In genomic region chr2:59364156-59364842, GRCm38 (mm10) we compare ENCODE assay signal across 24 mouse cellular contexts.
DNase-seq lines count a peak whose midpoint lies in the region; ATAC-seq and TF ChIP-seq lines count a peak whose summit lies in the region.
"Had no signal": no experiment of that assay in that cellular context is flagged by ENCODE, and none has a peak within 500 bp of the region (broad histone marks: within the 10 kb centered on the region; RNA-seq: fewer than 3 reads in every experiment).

No protein-coding gene starts in this region.

- DNase-seq in heart, postnatal 10 days = no peak
- peak; percentile 69 for DNase-seq in midbrain, embryonic 11.5 days (ENCODE audit: low spot score, missing footprints)
- no peak for DNase-seq in midbrain, postnatal 0 days (ENCODE audit: low spot score)
- DNase-seq in naive thymus-derived CD4-positive, alpha-beta T cell, adult 2 months (ENCODE audit: low read depth) = peak; percentile 32
- no peak for DNase-seq in hindbrain, embryonic 14.5 days (ENCODE audit: low spot score)
- DNase-seq in T-cell, adult 2 months (ENCODE audit: low spot score) = no peak
- DNase-seq: adrenal gland, postnatal 10 days; cerebellum, adult 2 months; cerebellum, postnatal 25 days; gastrocnemius, postnatal 36 days; kidney, adult 18-20 months; layer of hippocampus, adult 9-11 months; lung, postnatal 4 days; thymus, adult 2 months had no signal

- no peak overlapping the region for H3K4me3 ChIP-seq in heart, embryonic 12.5 days
- no peak overlapping the region for H3K4me3 ChIP-seq in midbrain, embryonic 11.5 days (ENCODE audit: low read depth, low read length)
- no peak overlapping the region for H3K4me3 ChIP-seq in midbrain, postnatal 0 days (ENCODE audit: low read depth, low read length)
- H3K4me3 ChIP-seq in hindbrain, embryonic 14.5 days (replicated peaks; ENCODE audit: low read length) = no peak overlapping the region
- H3K4me3 ChIP-seq: embryonic facial prominence, embryonic 13.5 days; forebrain, embryonic 13.5 days; left cerebral cortex, adult 2 months; lung, embryonic 15.5 days; midbrain, embryonic 15.5 days had no signal

- WGBS in heart, embryonic 12.5 days = 63% methylated on average over 3 of the region's 3 CpGs
- WGBS in midbrain, embryonic 11.5 days = 88% methylated on average over 3 of the region's 3 CpGs
- WGBS in midbrain, postnatal 0 days = 88% methylated on average over 3 of the region's 3 CpGs
- 91% methylated on average over 3 of the region's 3 CpGs for WGBS in hindbrain, embryonic 14.5 days

- intact Hi-C loops in heart, postnatal 10 days (cut with DNase I) = loop anchor here (5.0 kb wide), 1 partner anchor 58 kb away; no protein-coding TSS in a partner anchor

- H3K27ac ChIP-seq in heart, embryonic 12.5 days (ENCODE audit: poor library complexity, severe bottlenecking) = peak overlapping the region; percentile 73
- no peak overlapping the region for H3K27ac ChIP-seq in midbrain, embryonic 11.5 days (ENCODE audit: low read depth, low read length)
- no peak overlapping the region for H3K27ac ChIP-seq in midbrain, postnatal 0 days (ENCODE audit: low read depth, low read length)
- H3K27ac ChIP-seq in hindbrain, embryonic 14.5 days = no peak overlapping the region
- H3K27ac ChIP-seq: embryonic facial prominence, embryonic 13.5 days; forebrain, embryonic 13.5 days; left cerebral cortex, adult 2 months; liver, embryonic 14.5 days; lung, embryonic 15.5 days; midbrain, embryonic 15.5 days; stomach, postnatal 0 days had no signal

- peaks cover 11% of the 10 kb centered on the region; the same call in 1 of the 2 replicates for H3K9me3 ChIP-seq in heart, embryonic 12.5 days (replicated peaks)
- H3K9me3 ChIP-seq in midbrain, embryonic 11.5 days (ENCODE audit: control insufficient read depth, low read length) = no peaks in the 10 kb centered on the region
- no peaks in the 10 kb centered on the region for H3K9me3 ChIP-seq in midbrain, postnatal 0 days (ENCODE audit: low read length)
- H3K9me3 ChIP-seq in hindbrain, embryonic 14.5 days (ENCODE audit: control insufficient read depth, low read length) = no peaks in the 10 kb centered on the region
- H3K9me3 ChIP-seq: embryonic facial prominence, embryonic 13.5 days; forebrain, embryonic 13.5 days; lung, embryonic 15.5 days; midbrain, embryonic 15.5 days had no signal

- H3K9ac ChIP-seq in heart, embryonic 12.5 days = no peak overlapping the region
- no peak overlapping the region for H3K9ac ChIP-seq in midbrain, embryonic 11.5 days (ENCODE audit: low read length)
- H3K9ac ChIP-seq in midbrain, postnatal 0 days (replicated peaks; ENCODE audit: low read length, poor library complexity, severe bottlenecking) = no peak overlapping the region
- no peak overlapping the region for H3K9ac ChIP-seq in hindbrain, embryonic 14.5 days
- H3K9ac ChIP-seq: embryonic facial prominence, embryonic 13.5 days; forebrain, embryonic 13.5 days; liver, embryonic 14.5 days; lung, embryonic 15.5 days; midbrain, embryonic 15.5 days had no signal

- no peak overlapping the region for H3K4me2 ChIP-seq in heart, embryonic 12.5 days
- no peak overlapping the region for H3K4me2 ChIP-seq in midbrain, embryonic 11.5 days
- no peak overlapping the region for H3K4me2 ChIP-seq in midbrain, postnatal 0 days (ENCODE audit: low read depth, low read length, poor library complexity, severe bottlenecking)
- no peak overlapping the region for H3K4me2 ChIP-seq in hindbrain, embryonic 14.5 days (replicated peaks)
- H3K4me2 ChIP-seq: embryonic facial prominence, embryonic 13.5 days; forebrain, embryonic 13.5 days; lung, embryonic 15.5 days; midbrain, embryonic 15.5 days had no signal

- H3K36me3 ChIP-seq in heart, embryonic 12.5 days = no peaks in the 10 kb centered on the region
- no peaks in the 10 kb centered on the region for H3K36me3 ChIP-seq in midbrain, embryonic 11.5 days (ENCODE audit: control insufficient read depth, insufficient read depth, low read length)
- no peaks in the 10 kb centered on the region for H3K36me3 ChIP-seq in midbrain, postnatal 0 days (ENCODE audit: insufficient read depth, low read length)
- no peaks in the 10 kb centered on the region for H3K36me3 ChIP-seq in hindbrain, embryonic 14.5 days (replicated peaks; ENCODE audit: control insufficient read depth, insufficient read depth)
- H3K36me3 ChIP-seq: embryonic facial prominence, embryonic 13.5 days; lung, embryonic 15.5 days; midbrain, embryonic 15.5 days had no signal

- H3K4me1 ChIP-seq in heart, embryonic 12.5 days (replicated peaks) = peaks cover 32% of the 10 kb centered on the region
- H3K4me1 ChIP-seq in midbrain, embryonic 11.5 days (ENCODE audit: control insufficient read depth, insufficient read depth, low read length) = no peaks in the 10 kb centered on the region
- H3K4me1 ChIP-seq in midbrain, postnatal 0 days (ENCODE audit: insufficient read depth, low read length) = peaks cover 3% of the 10 kb centered on the region; the same call in 1 of the 2 replicates
- no peaks in the 10 kb centered on the region for H3K4me1 ChIP-seq in hindbrain, embryonic 14.5 days (replicated peaks; ENCODE audit: control insufficient read depth, insufficient read depth, low read length)

- ATAC-seq in heart, embryonic 12.5 days (ENCODE audit: insufficient number of reproducible peaks, low FRiP score) = no peak
- no peak for ATAC-seq in midbrain, embryonic 11.5 days (ENCODE audit: low FRiP score)
- ATAC-seq in midbrain, postnatal 0 days (ENCODE audit: low FRiP score) = no peak
- ATAC-seq in activated CD4-positive, CD25-positive, alpha-beta regulatory T cell, adult 4 months = peak; percentile 40
- no peak for ATAC-seq in hindbrain, embryonic 14.5 days (ENCODE audit: low FRiP score)
- ATAC-seq: forebrain, embryonic 13.5 days; midbrain, embryonic 15.5 days; Patski had no signal

- no peaks in the 10 kb centered on the region for H3K27me3 ChIP-seq in heart, embryonic 12.5 days (replicated peaks)
- no peaks in the 10 kb centered on the region for H3K27me3 ChIP-seq in midbrain, embryonic 11.5 days (ENCODE audit: control insufficient read depth, insufficient read depth, low read length)
- H3K27me3 ChIP-seq in midbrain, postnatal 0 days (ENCODE audit: insufficient read depth, low read length) = no peaks in the 10 kb centered on the region
- no peaks in the 10 kb centered on the region for H3K27me3 ChIP-seq in hindbrain, embryonic 14.5 days (ENCODE audit: control insufficient read depth, insufficient read depth, low read length)
- H3K27me3 ChIP-seq: embryonic facial prominence, embryonic 13.5 days; forebrain, embryonic 13.5 days; lung, embryonic 15.5 days; midbrain, embryonic 15.5 days; Patski had no signal

- no peak for TF ChIP-seq CTCF in midbrain, postnatal 0 days (IDR thresholded peaks at IDR 0.05)

Comparison
In these comparisons a context has a peak if more than half of its experiments do, and no peak if none do; other contexts are left out.
1. DNase-seq: peak in midbrain, embryonic 11.5 days (single experiment) and naive thymus-derived CD4-positive, alpha-beta T cell, adult 2 months (single experiment); none in heart, postnatal 10 days (0 of 2), midbrain, postnatal 0 days (single experiment), hindbrain, embryonic 14.5 days (single experiment) and T-cell, adult 2 months (single experiment).